Mouse (Mus musculus) thymus, postnatal 36 days (tissue): ENCODE data around the gene Kansl1.

Experiments used
- DNase-seq, 2 experiments: peaks; one replicate each; pipeline ENCODE4 v3.0.0; 2022; ENCODE audit warnings: mixed read lengths in 2 of 2

Gene Kansl1

DNA sequence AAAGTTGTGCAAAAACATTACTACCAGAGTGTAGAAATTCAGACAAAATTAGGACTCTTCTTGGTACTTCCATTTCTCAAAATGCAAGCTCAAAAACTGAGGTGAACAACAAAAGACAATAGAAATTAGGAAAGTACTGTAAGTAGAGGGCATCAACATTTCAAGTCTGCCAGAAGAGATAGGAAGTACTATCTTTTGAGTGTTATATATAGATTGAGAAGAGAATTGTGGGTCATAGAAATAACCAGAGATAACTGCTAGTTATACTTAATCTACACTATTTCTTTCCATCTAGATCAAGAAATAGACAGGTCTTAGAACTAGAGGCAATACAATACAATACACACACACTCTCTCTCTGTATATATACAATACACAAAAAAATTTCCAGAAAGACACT lies 30.2 kb downstream of the Kansl1 start:
- no peak for DNase-seq

- DNase-seq, result no peak
Measured at GRCm38 (mm10) chr11:104436394-104436954, 32.2 kb downstream of the Kansl1 start.

DNA sequence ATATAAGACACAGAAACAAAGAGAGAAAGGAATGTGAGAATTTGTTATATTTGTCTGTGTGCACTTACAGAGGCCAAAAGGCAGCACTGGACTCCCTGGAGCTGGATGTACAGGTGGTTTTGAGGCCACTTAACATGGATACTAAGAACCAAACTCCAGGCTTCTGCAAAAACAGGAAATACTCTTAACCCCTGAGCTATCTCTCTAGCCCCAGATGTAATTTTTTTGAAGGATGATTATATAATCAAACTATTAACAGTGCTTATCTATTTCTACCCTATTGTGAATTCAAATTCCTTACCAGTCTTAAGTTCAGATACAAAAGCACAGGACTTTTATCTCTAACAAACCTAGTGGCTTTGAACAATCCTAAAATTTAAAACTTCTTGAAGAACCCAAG lies 32.9 kb downstream of the Kansl1 start:
- no peak for DNase-seq

GRCm38 (mm10) chr11:104435141-104435540 lies 33.5 kb downstream of the Kansl1 start:
- no peak for DNase-seq

- DNase-seq, result no peak
Measured at GRCm38 (mm10) chr11:104432251-104432650, 36.4 kb downstream of the Kansl1 start.

DNA sequence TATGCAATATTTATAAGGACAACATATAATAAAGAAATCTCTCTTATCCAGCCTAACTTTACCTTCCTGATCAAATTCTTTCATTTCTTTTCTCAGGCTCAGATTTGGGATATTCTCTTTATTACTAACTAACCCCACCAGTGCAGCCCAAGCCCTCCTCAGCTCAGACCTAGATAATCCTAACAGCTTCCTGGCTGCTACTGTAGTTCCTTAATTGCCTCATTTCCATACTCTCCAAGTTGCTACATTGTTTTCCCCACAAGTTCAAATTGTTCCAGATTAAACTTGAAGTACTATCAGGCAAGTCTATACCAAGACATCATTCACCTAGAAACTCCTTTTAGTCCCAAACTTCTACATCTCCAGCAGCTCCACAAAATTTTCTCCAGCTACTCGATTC lies 36.9 kb downstream of the Kansl1 start:
- DNase-seq, result no peak

DNA sequence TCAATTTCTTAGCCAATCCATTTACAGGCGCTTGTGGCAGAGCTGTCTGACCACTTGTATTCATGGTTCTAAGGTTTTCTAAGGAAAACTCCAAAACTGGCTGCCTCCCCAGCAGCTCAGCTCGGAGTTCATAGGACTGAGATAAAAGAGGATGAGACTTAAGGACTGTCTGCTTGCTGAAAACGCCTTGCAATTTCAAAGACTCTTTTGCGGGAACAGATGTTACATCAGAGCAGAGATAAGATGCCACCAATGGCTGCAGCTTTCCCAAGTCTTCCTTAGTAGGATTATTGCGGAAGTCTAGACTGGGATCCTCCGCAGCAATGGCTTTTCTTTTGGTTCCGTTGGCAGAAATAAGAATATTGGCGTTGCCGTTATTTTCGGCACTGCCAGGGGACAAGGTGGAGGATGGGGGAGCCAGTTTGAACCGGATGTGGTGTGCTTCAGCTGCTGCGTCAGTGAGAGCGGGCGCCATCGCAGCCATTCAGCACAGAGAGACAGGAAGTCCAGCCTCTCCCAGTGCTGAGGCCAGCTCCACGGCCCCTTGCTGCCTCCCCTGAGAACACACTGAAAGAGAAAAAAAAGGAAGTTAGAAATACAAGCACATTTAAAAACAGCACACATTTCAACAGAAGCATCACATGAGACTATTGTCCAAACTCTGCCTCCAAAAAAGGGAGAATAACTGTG lies 43.8 kb downstream of the Kansl1 start:
- DNase-seq, result peak; percentile 80 to 85

DNA sequence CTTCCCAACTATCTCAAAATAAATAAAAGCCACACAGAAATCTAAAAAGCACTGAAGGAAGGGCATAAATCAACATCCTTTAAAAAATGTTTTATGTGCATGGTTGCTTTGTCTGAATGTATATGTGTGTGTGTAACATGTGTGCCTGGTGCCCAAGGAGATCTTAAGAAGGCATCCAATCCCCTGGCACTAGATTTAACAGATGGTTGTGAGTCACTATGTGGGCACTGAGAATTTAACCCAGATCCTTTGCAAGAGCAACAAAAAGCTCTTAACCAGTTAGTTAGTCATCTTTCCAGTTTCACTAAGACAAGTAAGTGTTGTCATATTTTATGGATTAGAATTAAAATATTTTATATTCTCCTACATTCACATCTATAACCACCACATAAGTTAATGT lies 56.4 kb downstream of the Kansl1 start:
- no peak for DNase-seq

DNA sequence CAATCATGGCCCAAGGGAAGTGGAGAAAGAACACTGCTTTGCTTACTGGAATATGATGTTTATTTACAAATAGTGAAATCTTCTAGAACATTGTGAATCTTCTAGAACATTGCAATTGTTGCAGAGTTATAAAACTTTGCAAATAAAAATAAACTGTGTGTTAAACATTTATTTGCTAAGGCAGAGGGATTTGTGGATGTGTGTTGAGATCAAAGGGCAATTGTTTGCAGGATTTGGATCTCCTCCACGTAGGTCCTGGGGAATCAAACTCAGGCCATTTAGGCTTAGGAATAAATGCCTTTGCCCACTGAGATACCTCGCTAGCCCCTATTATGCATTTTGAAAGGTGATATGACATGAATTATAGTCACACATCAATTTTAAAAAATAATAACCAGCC lies 61.3 kb downstream of the Kansl1 start:
- DNase-seq, result no peak

- DNase-seq, result no peak
Measured at GRCm38 (mm10) chr11:104400961-104401360, 67.7 kb downstream of the Kansl1 start.

DNA sequence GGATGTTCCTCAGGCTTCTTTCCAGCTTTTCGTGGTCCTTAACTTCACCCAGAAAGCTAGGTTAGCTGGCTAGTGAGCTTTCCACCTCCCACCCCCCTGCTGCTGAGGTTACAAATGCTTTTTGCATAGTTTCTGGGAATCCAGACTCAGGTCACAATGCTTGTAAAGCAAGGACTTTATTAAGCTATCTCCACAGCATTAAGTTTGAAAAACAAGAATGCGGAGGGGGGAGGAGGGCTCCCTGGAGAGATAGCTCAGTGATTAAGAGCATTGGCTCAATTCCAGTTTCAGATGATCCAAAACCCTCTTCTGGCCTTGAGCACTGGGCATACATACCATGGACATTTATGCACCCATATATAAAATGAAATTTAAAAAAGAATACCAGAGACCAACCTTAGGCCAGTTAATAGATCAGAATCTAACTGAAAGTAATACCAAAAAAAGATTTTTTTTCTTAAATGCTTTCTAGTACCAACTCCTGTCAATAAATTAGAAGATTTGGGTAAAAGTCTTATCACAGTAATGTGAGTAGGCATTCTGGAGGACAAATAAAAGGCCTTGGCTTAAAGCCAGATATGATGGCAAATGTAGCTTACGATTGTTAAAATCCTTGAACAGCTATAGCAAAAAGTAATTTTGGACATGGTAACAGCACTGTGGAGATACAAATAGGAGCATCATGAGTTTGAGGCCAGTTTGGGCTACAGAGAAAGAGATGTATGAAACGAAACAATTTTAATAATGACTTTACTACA lies 69.0 kb downstream of the Kansl1 start:
- no peak for DNase-seq

- no peak for DNase-seq
Measured at GRCm38 (mm10) chr11:104395648-104396047, 73.0 kb downstream of the Kansl1 start.

DNA sequence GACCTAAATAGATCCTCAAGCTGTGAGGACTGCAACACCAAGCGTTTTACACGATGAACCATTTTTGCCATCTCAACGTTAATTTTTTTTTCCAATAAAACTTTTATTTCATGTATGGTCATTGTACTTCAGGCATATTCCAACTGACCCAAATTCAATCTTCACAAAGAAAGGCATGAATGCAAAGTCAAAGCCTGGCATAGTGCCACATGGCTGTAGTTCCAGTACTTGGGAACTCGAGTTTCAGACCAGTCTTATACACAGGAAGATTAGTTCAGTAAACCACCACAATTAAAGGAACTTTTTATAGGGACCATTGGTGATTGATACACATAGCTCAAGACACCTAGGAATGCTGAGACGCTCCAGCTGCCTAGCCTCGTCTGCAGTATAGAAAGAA lies 75.5 kb downstream of the Kansl1 start:
- DNase-seq, result no peak

GRCm38 (mm10) chr11:104392153-104392552 lies 76.5 kb downstream of the Kansl1 start:
- DNase-seq, result no peak

GRCm38 (mm10) chr11:104387284-104387683 lies 81.4 kb downstream of the Kansl1 start:
- DNase-seq, result no peak

DNA sequence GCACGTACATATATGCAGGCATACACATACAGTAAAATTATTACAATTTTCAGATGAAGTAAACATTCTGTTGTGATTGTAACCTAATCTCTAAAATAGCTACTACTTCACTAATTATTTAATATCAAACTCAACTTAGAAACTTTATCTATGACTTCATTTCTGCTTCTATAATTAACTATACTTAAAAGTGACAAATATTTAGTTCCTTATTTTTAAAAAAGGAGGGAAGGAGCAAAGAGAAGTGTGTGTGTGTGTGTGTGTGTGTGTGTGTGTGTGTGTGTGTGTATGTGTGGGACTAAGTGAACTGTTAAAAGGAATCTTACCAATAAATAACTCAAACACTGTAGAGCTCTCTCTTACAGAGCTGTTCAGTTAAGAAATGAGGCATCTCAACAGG lies 82.1 kb downstream of the Kansl1 start:
- DNase-seq, result no peak

GRCm38 (mm10) chr11:104383167-104383810 lies 85.4 kb downstream of the Kansl1 start:
- DNase-seq, result no peak

- DNase-seq, result no peak
Measured at GRCm38 (mm10) chr11:104381887-104382286, 86.8 kb downstream of the Kansl1 start.

DNA sequence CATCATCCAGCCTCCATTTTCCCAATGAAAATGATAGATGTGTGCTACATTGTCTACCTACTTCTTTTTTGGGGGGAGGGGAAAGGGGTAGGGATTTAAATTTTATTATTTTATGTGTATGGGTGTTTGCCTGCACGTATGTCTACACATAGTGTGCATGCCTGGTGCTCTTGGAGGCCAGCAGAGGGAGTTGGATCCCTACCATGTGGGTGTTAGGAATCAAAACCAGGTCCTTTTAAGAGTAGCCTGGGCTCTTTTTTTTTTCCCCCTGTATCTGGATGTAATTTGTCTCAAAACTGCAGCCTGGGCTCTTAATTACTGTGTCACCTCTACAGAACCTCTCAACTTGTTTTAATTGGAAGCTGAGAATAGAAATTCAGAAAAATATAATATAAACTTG lies 89.0 kb downstream of the Kansl1 start:
- DNase-seq, result no peak

GRCm38 (mm10) chr11:104376291-104376690 lies 92.4 kb downstream of the Kansl1 start:
- no peak for DNase-seq

DNA sequence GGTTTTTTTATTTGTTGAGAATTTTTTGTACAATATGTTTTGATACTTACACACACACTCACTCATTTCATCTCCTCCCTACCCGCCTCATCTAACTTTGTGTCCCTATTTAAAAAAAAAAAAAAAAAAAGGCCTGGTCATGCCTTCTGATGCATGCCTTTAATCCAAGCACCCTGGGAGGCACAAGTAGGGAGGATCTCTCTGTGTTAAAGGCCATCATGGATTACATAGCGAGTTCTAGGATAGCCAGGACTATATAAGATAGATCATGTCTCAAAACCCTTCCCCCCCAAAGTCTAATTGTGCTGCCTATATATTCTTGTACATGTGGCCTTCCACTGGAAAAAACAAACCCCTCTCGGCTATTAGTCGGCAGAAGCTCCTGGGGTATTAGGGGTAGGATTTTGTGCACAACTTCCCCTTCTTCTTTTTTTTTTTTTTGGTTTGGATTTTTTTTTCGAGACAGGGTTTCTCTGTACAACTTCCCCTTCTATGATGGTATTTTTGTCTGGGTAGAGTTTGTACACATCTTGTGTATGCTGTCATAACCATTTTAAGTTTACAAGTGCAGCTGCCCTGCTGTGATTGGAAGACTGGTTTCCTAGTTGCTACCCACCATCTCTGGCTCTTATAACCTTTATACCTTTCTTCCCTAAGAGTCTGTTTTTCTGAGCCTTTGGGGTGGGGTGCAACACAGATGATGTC lies 101.0 kb downstream of the Kansl1 start:
- DNase-seq, result no peak

DNA sequence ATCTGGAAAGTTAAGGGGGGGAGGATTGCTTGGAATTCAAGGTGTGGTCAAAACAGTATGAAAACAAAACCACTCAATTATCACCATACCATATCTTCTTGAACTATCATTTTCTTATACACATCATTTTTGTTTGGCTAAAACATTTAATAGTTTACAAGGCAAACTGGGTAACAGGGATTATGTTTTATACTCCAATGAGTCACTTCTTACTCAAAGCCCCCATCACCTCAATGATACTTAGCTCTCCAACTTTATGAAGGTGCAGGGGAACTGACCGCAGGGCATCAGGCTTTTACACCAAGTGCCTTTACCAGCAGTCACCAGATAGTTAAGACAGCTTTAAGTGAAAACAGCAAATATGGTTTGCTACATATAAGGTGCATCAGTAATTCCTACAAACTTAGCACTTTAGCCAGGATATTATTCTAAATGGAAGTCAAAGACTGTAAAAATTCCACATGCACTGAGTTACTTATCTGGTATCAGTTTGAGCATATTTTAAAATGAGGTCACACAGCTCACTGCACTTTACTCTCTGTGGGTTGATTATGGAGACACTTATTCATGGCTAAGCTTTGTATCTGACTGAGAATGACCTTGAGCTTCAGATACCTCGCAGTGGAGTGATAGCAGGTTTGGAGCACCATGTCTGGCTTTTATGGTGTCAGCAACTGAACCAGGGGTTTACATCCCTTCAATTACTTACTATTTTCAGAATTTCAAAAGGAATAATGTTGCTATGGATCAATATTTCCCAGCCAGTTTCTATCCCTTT lies 104.6 kb downstream of the Kansl1 start:
- no peak for DNase-seq
